Mouse (Mus musculus): Measurements from ENCODE around the gene Bhlhe40.

Gene Bhlhe40

DNA sequence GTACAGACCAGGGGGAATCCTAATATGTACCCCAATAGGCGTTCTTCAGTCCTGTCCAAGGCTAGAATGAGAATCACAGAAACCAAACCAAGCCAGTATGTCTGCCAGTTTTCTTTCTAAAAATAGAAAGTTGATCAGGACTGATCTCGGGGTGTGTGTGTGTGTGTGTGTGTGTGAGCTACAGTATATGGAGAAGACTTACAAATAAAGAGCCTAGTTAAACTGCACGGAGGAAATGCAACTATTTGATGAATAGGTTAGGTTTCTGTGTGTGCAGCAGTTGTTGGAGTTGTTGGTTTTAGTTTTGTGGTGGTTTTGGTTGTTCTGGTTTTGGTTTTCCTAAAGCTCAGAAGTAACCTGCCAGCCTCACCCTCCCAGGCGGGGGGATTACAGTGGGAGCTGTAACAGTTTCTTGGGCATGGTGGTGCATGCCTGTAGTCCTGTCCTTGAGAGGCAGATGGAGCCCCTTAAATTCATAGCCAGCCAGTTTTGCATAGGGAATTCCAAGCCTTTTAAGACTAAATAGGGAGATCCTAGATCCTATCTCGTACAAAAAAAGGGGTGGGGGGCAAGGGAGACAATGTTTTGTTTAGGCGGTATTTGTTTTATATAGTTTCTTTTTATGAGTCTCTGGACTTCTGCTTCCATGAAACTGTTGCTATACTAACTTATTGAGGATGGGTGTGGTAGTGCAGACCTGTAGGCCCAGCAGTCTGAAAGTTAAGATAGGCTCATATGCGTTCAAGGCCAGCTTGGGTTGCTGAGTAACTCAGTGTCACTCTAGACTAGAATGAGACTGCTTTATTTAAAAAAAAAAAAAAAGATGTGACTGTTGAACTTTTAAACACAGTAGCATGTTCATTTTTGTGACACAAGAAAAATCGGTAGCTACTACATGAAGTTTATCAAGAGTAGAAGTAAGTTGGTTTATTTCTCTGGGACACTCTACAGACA, 3.1 kb downstream of the Bhlhe40 start:
- DNase-seq (ENCODE audit: low spot score) = no peak

DNA sequence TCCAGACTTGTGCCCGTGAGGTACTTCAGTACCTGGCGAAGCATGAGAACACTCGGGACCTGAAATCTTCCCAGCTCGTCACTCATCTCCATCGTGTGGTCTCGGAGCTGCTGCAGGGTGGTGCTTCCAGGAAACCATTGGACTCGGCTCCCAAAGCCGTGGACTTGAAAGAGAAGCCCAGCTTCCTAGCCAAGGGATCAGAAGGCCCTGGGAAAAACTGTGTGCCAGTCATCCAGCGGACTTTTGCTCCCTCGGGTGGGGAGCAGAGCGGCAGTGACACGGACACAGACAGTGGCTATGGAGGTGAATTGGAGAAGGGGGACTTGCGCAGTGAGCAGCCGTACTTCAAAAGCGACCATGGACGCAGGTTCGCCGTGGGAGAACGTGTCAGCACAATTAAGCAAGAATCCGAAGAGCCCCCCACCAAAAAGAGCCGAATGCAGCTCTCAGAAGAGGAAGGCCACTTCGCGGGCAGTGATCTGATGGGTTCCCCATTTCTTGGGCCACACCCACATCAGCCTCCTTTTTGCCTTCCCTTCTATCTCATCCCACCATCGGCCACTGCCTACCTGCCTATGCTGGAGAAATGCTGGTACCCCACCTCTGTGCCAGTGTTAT, 4.2 kb downstream of the Bhlhe40 start:
- no peak for DNase-seq (ENCODE audit: low spot score)

DNA sequence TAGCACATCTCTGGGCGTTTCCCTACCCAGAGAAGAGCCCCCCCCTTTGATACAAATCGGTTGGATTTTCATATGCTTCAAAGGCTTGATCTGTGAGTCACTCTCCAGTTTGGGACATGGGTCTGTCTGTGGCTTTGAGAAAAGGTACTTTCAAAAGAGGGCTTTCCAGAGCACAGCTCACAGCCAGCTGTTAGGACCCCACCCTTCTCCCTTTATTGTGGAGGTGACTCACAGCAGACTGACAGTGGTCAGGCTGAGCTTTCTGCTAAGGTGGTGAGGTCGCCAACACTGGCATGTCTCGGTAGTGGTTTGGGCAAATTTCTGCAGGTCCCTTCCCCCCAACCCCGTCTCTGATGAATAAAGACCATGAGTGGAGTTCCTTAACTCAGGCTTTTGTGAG, 5.2 kb downstream of the Bhlhe40 start:
- DNase-seq (ENCODE audit: low spot score) = no peak

DNA sequence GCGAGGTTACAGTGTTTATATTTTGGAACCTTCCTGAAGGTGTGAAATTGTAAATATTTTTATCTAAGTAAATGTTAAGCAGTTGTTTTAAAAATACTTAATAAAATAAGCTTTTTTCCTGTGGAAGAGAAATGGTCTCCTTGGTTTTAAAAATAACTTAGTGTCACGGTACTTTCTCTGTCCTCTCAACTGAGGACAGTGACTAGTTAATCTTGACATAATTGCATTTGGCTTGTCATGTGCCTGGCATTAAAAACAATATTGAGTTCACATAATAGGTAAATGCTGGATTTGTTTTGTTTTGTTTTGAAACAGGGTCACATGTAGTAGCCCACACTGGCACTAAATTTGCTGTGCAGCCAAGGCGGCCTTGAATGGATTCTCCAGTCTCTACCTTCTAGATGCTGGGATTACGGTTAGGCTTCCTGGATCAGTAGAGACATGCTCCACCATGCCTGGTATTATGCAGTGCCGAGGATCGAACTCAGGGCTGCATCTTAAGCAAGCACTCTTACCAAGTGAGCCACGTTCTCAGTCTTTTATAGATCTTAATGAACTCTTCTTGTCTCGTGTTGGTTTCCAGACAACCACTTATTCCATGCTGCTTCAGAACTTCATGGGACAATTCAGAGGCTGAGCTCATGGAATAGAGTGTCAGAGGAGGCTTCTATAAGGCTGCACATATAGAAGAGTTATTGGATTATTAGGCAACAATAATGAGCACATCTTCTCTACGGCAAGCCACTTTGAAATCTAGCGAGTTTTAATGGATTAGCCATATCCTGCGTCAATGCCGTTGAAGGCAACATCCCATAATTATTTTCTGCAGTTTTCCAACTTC, 6.4 kb downstream of the Bhlhe40 start:
- DNase-seq (ENCODE audit: low spot score) = no peak

DNA sequence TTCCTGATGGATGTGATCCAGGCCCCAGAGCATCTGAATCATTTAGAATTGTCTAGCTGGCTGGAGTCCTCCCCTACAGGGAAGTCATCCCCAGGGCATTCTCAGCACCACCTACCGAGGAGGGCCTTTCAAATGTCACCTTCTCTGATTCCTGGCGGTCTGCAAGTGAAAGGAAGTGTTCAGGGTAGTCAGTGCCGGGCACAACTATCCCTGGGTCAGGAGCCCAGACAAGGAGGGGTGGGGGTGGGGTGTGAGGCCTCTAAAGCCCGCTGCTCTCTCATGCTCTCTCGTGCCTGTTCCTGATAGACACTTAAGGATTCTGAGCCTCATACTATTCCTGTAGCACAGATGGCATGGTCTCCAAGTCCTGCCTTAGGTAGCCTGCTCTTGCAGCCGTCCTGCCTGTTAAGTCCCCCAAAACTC, 7.2 kb downstream of the Bhlhe40 start:
- DNase-seq (ENCODE audit: low spot score) = no peak

DNA sequence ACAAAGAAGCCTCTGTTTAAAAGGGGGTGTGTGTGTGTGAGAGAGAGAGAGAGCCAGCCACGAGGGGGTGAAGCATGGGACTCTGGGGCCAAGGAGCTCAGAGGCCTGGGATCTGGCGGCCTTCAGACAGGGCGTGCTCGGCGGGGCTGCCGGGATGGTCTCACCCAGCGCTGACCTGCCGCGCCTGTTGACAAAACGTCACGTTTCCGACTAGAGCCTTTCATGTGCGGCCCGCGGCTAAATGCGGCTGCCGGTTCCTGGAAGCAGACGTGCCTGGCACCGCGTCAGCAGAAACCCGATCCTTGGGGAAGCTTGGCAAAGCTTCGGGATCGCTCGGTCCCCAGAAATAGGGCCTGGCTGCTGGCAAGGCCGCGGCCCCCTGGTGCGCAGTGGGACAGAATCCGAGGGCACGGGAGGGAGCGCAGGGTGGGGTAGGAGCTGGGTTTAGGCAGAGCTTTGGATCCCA, 7.9 kb downstream of the Bhlhe40 start:
- peak; percentile 81 for DNase-seq (ENCODE audit: low spot score)

DNA sequence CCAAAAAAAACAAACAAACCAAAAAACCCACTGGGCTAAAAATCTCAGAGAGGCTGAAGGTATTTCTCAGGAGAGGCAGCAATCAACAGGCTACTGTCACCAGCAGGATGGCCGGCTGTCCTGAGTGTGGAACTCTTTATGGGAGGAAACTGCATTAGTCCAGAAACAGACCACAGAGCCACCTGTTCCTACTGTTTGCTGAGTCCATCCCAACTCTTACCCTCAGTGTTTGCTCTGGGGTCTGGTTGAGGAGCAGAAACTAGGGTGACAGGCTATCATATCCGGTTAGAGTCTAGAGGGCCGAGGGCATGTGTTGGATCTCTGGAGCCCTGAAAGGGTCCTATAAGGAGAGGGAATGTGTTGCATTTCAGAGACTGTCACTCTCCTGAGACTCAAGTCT, 9.8 kb downstream of the Bhlhe40 start:
- DNase-seq (ENCODE audit: low spot score) = no peak

DNA sequence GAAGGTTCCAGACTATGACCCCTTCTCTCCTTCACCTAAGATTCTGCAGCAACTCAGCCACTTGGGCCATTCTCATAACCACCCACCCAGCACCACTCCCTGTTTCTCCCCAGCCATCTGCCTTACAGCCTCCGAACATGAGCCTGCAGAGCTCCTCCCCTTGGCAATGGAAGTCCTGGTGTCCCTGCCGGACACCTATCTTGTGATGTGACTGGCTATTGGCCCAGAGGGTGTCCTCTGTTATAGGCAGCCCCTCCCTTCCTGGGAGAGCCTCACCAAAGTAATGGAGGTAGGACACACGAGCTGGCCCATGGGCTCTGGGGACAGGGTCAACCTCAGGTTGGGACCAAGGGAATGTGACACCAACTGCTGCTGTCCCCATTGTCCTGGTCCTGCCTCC, 10.4 kb downstream of the Bhlhe40 start:
- DNase-seq (ENCODE audit: low spot score) = no peak

DNA sequence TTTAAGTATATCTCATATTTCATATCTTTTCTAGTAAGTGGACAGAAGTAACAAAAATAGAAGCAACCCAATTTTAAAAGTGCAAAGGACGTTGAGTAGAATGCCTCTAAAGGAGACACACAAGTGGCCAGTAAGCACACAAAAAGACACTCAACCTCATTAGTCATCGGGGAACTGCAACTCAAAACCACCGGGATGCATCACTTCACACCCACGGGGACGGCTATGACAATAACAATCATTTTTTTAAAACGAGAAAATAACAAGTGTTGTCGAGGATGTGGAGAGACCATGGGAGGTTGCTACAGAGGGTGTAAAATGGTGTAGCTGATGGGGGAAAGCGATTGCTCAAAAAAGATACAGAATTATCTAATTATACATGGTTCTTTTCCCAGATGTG, 11.7 kb downstream of the Bhlhe40 start:
- DNase-seq (ENCODE audit: low spot score) = no peak

DNA sequence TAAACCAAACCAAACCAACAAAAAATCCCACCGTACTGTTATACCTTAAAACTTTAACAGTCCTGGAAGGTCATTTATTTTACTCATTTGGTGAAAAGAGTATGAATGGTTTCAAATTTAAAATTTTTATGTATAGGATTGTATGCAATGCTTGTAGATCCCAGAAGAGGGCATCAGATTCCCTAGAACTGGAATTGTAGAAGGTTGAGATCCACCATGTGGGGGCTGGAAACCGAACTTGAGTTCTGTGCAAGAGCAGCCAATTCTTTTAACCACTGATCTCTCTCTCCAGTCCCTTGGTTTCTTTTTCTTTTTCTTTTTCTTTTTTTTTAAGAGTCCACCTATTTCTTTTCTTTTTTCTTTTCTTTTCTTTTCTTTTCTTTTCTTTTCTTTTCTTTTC, 13.8 kb downstream of the Bhlhe40 start:
- DNase-seq (ENCODE audit: low spot score) = no peak

DNA sequence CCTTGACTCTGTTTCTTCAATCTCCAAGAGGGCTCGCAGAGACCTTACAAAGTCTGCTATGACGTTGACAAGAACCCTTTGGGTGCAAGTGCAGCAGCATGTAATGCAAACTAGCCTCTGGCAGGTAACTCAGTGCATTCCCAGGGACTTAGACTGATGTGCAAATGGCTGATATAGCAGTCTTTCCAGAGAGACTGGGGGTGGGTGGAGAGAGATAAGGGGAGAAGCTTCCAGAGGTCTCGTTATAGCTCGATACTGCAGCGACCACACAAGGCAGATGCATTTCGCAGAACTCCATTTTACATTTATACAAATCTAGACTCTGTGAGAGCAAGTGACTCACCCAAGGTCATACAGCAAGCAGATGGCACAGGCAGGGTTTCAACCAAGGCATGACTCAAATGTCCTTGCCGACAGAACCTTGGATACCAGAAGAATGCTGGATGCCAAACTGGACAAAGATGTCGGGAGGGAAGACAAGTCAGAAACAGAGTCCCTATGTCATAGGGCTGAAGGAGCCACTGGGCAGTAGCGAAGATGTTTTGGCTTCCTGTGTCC, 16.4 kb downstream of the Bhlhe40 start:
- DNase-seq (ENCODE audit: low spot score) = no peak

DNA sequence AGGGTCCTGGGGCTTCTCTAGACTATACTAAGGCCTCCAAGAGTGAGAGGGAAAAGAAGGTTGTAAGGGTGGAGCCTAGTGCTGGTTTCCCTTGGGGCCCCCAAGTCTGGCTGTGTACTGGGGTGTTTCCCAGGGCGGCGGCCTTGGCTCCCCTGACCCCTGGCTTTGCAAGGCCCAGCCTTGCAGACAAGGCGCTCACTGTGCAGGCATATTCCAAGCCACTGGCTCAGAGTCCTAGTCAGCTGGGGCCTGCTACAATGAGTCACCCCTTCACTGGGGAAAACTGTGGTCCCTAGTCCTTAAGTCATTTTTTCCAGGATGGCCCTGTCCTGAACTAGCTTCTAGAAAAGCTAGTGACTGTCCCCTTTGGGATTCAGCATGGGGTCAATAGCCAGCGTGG, 17.3 kb downstream of the Bhlhe40 start:
- DNase-seq (ENCODE audit: low spot score) = no peak

DNA sequence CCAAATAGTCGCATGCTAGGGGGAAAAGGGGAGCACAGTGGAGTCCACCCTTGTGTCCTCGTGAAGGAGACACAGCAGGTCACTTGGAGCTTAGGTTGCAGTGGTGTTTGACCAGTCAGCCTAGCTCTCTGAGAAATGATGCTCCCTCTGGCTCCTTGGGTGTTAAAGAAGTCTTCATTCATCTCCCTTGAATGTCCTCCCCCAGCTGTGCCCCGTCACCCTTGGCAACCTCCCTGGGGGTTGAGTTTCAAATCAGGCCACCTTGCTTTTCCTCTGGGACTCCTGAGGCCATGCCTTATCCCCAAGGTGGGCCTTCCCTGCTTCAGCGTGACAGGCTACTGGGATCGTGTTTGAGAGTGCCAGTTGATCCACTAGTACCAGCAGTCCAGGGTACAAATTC, 17.8 kb downstream of the Bhlhe40 start:
- no peak for DNase-seq (ENCODE audit: low spot score)

DNA sequence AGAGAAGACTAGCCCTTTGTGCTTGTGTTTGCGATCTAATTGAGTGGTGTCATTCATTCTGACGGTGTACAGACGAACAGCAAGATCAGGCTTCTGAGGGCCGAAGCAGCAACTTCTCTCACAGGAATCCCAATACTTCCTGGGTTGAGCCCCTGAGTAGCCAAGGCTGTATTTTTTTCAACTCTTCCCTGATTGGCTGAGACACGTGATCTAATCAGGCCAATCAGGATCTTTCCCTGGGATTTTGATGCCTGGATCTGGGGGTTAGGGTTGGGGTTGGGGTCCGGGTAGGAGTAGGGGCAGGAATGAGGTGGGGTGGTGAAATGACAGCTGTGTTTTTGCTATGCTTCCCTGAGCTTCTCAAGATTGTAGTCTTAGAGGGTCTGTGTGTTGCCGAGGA, 20.1 kb downstream of the Bhlhe40 start:
- DNase-seq (ENCODE audit: low spot score) = no peak

DNA sequence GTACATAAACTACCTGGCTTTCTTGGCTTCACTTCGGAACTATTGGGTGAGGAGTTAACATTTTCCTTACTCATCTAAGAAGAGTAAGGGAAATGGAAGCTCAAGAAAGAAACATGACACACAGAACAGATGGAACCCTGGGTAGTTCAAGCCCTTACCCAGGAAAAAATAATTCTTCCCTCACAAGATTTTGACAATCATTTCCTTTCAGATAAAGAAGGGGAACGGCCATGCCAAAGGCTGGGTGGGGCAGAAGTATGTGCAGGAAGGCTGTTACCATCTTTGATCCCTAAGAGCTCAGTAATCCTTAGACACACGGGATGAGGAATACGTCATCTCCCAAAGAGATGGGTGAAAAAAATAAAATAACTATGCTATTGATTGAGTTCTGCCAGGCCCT, 20.7 kb downstream of the Bhlhe40 start:
- DNase-seq (ENCODE audit: low spot score) = no peak

DNA sequence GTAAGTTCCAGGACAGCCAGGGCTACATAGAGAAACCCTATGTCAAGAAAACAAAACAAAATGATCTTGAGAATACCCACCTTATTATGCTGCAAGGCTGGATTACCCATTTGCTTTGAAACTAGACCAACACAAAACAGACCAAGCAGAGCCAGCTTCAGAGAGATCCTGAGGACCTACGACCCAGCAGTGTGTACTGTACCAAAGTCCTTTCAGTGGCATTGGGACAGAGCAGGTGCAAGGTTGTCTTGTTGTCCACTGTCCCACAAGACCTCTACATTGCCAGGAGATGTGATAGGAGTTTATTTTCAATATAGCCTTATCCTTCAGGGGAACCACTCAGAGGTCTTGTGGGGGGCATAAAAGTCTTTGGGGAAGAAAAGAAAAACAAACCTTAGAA, 22.7 kb downstream of the Bhlhe40 start:
- no peak for DNase-seq (ENCODE audit: low spot score)

DNA sequence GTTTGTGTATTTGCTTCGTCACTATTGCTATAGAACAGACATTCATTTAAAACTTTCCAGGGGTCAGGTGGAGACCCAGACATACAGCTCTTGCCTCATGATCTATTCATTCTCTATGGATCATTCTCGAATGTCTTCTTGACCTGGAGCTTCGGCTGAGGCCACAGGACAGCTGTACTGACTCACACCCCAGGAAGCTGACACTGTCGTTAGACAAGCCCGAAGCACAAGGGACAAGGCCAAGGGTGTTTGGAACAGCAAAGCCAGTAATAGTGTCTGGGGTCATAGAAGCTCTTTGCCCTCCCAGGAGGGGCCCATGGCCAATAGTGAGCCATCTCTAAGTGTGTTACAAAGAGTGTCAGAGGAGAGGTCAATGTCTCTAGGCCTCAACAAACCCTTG, 24.0 kb downstream of the Bhlhe40 start:
- DNase-seq (ENCODE audit: low spot score) = no peak

DNA sequence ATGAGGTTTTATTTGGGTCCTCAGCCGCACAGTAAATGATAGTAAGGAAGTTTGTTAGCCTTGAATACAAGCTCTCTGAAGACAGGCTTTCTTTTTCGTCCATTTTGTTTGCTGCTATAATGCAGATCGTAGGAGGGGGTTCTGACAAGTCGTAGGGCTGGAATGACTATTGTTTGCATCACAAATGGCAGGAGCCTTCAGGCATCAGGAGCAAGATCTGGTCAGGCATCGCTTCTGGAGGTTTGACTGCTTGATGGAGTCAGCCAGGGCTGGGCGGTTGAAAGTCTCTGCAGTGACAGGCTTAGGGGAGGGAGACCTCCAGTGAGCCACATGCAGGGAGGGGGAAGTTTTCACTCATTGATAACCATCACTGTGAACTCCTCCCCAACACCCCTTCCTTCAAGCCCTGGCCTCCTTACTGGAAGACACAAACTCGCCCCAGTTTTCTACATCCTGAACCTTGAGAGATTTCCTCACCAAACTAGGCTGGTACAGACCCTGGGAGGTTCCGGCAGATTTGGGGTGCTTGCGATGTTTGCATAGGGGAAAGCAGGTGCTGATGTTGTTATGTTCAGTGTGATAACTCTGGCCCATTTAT, 25.4 kb downstream of the Bhlhe40 start:
- no peak for DNase-seq (ENCODE audit: low spot score)

DNA sequence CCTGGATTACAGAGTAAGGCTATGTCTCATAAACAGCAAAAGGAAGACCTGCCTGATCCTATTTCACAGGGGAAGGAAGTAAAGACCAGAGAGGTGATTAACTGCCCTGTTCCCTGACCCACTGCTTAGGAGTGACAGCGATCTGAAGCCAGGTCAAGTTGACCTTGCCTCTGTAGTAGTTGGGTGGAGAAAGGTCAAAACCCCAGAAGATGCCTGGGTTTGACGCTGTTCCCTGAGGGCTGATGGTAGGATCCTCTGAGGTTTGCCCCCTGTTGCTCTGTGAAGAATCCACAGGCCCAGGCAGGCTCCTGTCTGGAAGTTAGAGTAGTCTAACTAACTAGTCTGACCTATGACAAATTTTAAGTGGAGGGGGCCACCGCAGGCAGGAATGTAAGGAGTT, 26.5 kb downstream of the Bhlhe40 start:
- no peak for DNase-seq (ENCODE audit: low spot score)

DNA sequence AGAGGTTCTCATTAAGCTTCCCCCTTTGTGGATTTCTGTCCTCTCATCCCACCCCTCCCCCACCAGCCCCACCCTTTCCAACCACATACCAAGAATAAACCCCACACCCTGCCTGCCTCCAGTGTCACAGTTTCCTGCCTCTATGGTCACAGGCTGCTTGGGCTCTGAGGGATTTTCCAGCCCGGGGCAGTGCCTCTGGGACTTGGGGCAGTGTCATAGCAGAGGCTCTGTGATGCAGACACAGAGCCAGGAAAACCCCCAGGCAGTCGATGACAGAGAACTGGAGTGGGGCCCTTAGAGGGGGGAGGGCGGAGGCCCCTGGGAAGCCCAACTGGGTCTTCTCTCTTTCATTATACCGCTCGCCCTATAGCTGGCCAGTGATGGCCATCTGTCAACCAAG, 27.9 kb downstream of the Bhlhe40 start:
- DNase-seq (ENCODE audit: low spot score) = no peak

DNA sequence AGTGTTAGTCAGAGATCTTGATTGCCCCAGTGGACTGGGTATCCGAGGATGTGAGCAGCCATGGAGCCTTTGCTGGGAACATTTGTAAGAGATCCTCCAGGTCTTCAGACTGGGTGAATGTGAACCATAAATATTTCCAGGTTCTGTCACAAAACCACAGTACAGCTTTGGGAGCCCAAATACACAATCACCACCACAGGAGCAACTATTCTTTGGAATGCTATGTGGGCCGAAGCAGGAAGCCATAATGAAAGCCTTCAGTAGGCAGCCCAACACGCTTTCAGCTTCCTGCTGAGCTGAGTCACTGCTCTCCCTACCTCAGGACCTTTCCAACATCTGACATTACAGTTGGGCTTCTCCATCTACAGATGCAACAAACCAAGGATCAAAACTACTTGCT, 32.6 kb downstream of the Bhlhe40 start:
- no peak for DNase-seq (ENCODE audit: low spot score)
